Mouse (Mus musculus) ES-E14 (cell line): ENCODE data around the gene Zfp408.
"Not testable (repeated sequence)": the region's sequence is repeated elsewhere in the genome, so short reads cannot be mapped to it uniquely, and the experiment has no call there.

Experiments
- MAFK ChIP-seq: IDR thresholded peaks from 2 replicates; pipeline ENCODE4 v1.6.1; 2014; ENCODE audit warnings: mild to moderate bottlenecking, low read depth, low read length, inconsistent platforms; ENCODE audit not compliant: insufficient read depth
- ZNF384 ChIP-seq: IDR thresholded peaks from 2 replicates; pipeline ENCODE4 v1.6.1; 2012; ENCODE audit warnings: low read depth, low read length, inconsistent platforms

DNA sequence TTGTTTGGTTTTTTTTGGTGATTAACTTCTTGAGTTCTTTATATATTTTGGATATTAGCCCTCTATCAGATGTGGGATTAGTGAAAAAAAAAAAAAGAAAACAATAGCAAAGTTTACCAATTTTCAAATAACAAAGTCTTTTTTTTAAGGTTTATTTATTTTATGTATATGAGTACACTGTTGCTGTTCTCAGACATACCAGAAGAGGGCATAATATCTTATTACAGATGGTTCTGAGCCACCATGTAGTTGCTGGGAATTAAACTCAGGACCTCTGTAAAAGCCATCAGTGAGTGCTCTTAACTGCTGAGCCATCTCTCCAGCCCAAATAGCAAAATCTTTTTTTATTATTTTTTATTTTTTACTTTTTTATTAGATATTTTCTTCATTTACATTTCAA, 40.2 kb downstream of the Zfp408 start:
- not testable (repeated sequence) for TF ChIP-seq MAFK, ZNF384
